Mouse (Mus musculus) embryonic facial prominence, embryonic 10.5 days (tissue): ENCODE results near the gene Fyttd1. TPM values are rescaled to one million over a fixed set of nuclear protein-coding genes. Genes with fewer than 3 reads are reported as not detected.
"Not testable (repeated sequence)": the region's sequence is repeated elsewhere in the genome, so short reads cannot be mapped to it uniquely, and the experiment has no call there.

Source experiments
- DNase-seq: peaks from one replicate; pipeline ENCODE4 v3.0.0-alpha.2; 2017; ENCODE audit warnings: low spot score
- H3K27ac ChIP-seq: fragments of 300-500 bp; sonication (generic); replicated peaks from 2 replicates; pipeline ENCODE4 v1.5.1; 2016; ENCODE audit warnings: mild to moderate bottlenecking
- H3K27me3 ChIP-seq: fragments of 300-500 bp; sonication (generic); replicated peaks from 2 replicates; pipeline ENCODE4 v1.6.1; 2016; ENCODE audit warnings: low read depth, mild to moderate bottlenecking; ENCODE audit not compliant: poor library complexity, severe bottlenecking
- H3K36me3 ChIP-seq: fragments of 300-500 bp; sonication (generic); replicated peaks from 2 replicates; pipeline ENCODE4 v1.6.1; 2016; ENCODE audit warnings: mild to moderate bottlenecking, moderate library complexity
- H3K4me1 ChIP-seq: fragments of 300-500 bp; sonication (generic); 2 replicates; pipeline ENCODE4 v1.6.1; 2016
- H3K4me3 ChIP-seq: fragments of 300-500 bp; sonication (generic); 2 replicates; pipeline ENCODE4 v1.5.1; 2016; ENCODE audit warnings: mild to moderate bottlenecking, moderate library complexity
- H3K9me3 ChIP-seq: fragments of 300-500 bp; sonication (generic); 2 replicates; pipeline ENCODE4 v1.6.1; 2016; ENCODE audit warnings: mild to moderate bottlenecking
- WGBS: fragments of 180-500 bp; shearing (Covaris S2); methylation state at CpG from one replicate; pipeline ENCODE4 v1.1.7; 2016; 5-methylcytosine and 5-hydroxymethylcytosine counted together
- polyA plus RNA-seq: library from polyadenylated mRNA; unstranded; fragments of >200 nt; fragmentation: Nextera tagmentation; extraction: Ambion mirVana; gene quantifications from 2 replicates; pipeline ENCODE4 v1.2.1, GENCODE M21; 2016

The Fyttd1 gene
- polyA plus RNA-seq, 1 experiment from 2014 or later, result 104 TPM

DNA sequence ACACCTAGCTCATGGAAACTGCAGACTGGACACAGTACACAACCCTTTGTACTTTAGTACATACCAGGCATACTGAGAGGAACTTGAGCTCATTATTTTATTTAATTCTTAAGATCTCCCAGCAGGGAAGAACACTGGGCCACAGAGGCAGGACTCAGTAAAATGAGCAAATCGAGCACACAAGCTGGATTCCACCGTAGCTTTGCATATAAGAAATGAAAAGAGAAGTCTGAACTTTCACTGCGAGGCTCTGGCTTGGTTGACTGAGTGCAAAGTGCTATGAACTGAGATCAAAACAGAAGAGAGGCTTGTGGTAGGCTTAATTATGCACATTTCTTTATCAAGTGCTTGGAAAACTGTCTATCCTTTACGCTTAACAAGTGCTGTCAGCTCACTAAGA lies 11.9 kb upstream of the Fyttd1 start:
- H3K27ac ChIP-seq, result no peak overlapping the region
- H3K27me3 ChIP-seq, result no peaks in the 10 kb centered on the region
- peaks cover 7% of the 10 kb centered on the region for H3K36me3 ChIP-seq
- H3K4me1 ChIP-seq, result peaks cover 17% of the 10 kb centered on the region
- no peaks in the 10 kb centered on the region for H3K9me3 ChIP-seq
- no peak for DNase-seq
- 93% methylated on average over 4 of the region's 4 CpGs for WGBS
- no peak overlapping the region for H3K4me3 ChIP-seq

GRCm38 (mm10) chr16:32866713-32867112 lies 10.6 kb upstream of the Fyttd1 start:
- peaks cover 17% of the 10 kb centered on the region for H3K4me1 ChIP-seq
- H3K27me3 ChIP-seq, result no peaks in the 10 kb centered on the region
- H3K4me3 ChIP-seq, result peak overlapping the region; percentile 84; the same call in 1 of the 2 replicates
- H3K36me3 ChIP-seq, result no peaks in the 10 kb centered on the region
- 89% methylated on average over 5 of the region's 5 CpGs for WGBS
- no peak for DNase-seq
- H3K27ac ChIP-seq, result no peak overlapping the region
- no peaks in the 10 kb centered on the region for H3K9me3 ChIP-seq

DNA sequence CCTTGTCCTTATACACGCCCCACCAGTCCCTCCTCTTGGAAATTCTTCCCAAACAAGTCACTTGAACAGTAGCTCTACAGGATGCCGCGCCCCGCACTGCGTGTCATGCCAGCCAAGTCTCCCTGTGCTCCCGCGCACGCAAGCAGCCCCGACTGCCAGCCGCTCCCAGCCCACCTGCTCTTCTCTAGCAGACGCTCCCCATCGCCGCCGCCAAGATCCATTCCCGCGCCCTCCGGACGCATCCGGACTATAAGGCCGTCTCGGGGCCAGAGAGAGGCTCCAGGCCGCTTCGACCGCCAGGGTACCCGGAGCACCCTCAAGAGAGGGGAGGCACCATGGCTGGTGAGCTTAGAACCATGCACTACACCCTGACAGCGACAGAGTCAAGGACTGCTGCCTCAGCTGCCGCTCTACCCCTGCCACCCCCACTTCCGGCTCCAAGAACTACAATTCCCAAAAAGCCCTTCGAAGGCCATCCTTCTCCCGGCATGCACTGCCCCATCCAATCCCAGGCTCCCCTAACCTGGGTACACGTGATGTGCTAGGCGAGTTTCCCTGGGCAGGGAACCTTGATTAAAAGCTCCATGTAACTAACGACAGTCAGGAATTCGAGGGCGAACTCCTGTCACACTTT lies 9.3 kb upstream of the Fyttd1 start:
- Histone ChIP-seq H3K27me3 (no peaks in the 10 kb centered on the region), H3K27ac (peak overlapping the region; percentile 83), H3K36me3 (no peaks in the 10 kb centered on the region), H3K9me3 (no peaks in the 10 kb centered on the region), H3K4me3 (peak overlapping the region; percentile 84), H3K4me1 (peaks cover 17% of the 10 kb centered on the region)
- under 1% methylated on average over 35 of the region's 35 CpGs for WGBS
- DNase-seq, result peak; percentile 90

GRCm38 (mm10) chr16:32870231-32870630 lies 7.1 kb upstream of the Fyttd1 start:
- no peak overlapping the region for H3K4me3 ChIP-seq
- 65% methylated on average over 5 of the region's 5 CpGs for WGBS
- DNase-seq, result no peak
- H3K4me1 ChIP-seq, result peaks cover 17% of the 10 kb centered on the region
- H3K27me3 ChIP-seq, result no peaks in the 10 kb centered on the region
- H3K27ac ChIP-seq, result no peak overlapping the region
- H3K36me3 ChIP-seq, result no peaks in the 10 kb centered on the region
- H3K9me3 ChIP-seq, result no peaks in the 10 kb centered on the region

DNA sequence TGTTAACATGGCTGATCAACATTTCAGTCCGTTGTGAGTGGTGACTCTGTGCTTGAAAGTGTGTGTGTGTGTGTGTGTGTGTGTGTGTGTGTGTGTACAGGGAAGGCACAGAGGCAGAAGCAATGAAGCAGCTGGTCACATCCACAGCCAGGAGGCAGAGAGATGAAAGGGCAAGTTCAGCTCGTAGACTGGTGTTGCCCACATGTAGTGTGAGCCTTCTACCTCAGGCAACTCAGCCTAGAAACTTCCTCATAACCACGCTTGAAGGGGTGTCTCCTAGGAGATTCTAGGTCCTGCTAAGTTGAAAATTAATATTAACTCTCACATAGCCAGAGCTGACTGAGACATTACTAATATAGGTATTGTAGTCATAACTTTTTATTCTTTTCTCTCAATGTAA lies 3.9 kb upstream of the Fyttd1 start:
- 68% methylated on average over 3 of the region's 3 CpGs for WGBS
- H3K27me3 ChIP-seq, result no peaks in the 10 kb centered on the region
- no peak overlapping the region for H3K4me3 ChIP-seq
- no peak overlapping the region for H3K27ac ChIP-seq
- no peaks in the 10 kb centered on the region for H3K36me3 ChIP-seq
- H3K9me3 ChIP-seq, result no peaks in the 10 kb centered on the region
- DNase-seq, result no peak
- peaks cover 5% of the 10 kb centered on the region for H3K4me1 ChIP-seq

DNA sequence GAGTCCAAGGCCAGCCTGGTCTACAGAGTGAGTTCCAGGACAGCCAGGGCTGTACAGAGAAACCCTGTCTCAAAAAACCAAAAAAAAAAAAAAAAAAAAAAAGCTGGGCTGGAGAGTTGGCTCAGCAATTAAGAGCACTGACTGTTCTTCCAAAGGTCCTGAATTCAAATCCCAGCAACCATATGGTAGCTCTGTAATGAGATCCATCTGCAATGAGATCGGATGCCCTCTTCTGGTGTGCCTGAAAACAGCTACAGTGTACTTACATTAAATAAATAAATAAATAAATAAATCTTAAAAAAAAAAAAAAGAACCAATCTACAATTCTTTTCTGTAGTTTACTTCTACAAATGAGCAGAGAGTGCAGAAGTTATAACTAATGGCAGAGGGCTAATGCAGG lies 2.0 kb upstream of the Fyttd1 start:
- not testable (repeated sequence) for H3K36me3 ChIP-seq, DNase-seq, H3K27ac ChIP-seq, H3K4me3 ChIP-seq, H3K27me3 ChIP-seq, H3K9me3 ChIP-seq
- peaks cover 12% of the 10 kb centered on the region for H3K4me1 ChIP-seq
- WGBS, result 57% methylated on average over 1 of the region's 1 CpGs

- WGBS, result 90% methylated on average over 3 of the region's 3 CpGs
Measured at GRCm38 (mm10) chr16:32875847-32876246, 1.5 kb upstream of the Fyttd1 start.

DNA sequence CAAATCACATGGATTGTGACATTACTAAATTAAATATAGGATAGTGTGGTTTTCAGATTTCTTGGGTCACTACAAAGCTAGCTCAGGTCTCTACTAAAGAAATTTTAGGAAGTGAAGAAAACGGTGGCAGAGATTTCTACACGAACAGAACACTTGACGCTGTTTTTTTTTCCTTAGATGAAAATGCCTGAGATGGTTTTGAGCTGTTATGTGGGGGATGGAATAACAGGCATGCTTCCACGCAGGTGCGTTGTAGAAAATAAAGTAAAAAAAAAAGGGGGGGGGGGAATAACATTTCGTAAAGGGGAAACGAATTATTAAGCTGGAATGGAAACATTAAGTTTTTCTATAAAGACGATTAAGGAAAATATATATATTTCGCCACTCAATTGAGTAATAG lies 469 bp upstream of the Fyttd1 start:
- Histone ChIP-seq H3K4me3 (peak overlapping the region; percentile 94), H3K36me3 (peaks cover 4% of the 10 kb centered on the region), H3K4me1 (peaks cover 14% of the 10 kb centered on the region), H3K9me3 (no peaks in the 10 kb centered on the region), H3K27ac (no peak overlapping the region), H3K27me3 (no peaks in the 10 kb centered on the region)
- DNase-seq, result no peak
- WGBS, result 35% methylated on average over 9 of the region's 9 CpGs

More at GRCm38 (mm10) chr16:32875847-32876246, 1.5 kb upstream of the Fyttd1 start:
- Histone ChIP-seq H3K27me3 (no peaks in the 10 kb centered on the region), H3K9me3 (no peaks in the 10 kb centered on the region), H3K4me1 (peaks cover 12% of the 10 kb centered on the region), H3K4me3 (no peak overlapping the region), H3K36me3 (peaks cover 4% of the 10 kb centered on the region), H3K27ac (no peak overlapping the region)
- no peak for DNase-seq

DNA sequence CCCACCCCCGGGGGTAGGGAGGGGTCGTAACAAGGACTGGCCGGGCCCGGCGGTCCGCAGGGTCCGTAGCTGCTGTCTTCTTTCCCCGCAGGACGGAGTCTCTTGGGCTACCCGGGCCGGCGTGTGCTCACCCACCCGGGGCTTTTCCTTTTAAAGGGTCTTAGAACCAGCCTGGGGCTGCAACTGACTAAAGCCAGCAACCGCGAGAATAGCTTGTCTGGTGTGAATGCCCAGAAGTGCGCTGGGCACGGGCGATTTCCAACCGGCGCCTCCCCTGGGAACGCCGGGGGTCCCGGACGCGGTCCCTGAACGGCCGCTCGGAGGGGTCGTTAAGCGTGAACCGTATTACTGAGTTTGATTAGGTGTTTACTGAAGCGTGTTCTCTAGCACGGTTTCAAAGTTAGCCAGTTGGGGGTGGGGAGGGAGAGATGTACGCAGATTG lies 878 bp downstream of the Fyttd1 start:
- peak overlapping the region; percentile 93 for H3K27ac ChIP-seq
- peaks cover 14% of the 10 kb centered on the region for H3K4me1 ChIP-seq
- peaks cover 4% of the 10 kb centered on the region for H3K36me3 ChIP-seq
- peak overlapping the region; percentile 94 for H3K4me3 ChIP-seq
- no peaks in the 10 kb centered on the region for H3K27me3 ChIP-seq
- no peak for DNase-seq
- WGBS, result 0% methylated on average over 34 of the region's 34 CpGs
- H3K9me3 ChIP-seq, result no peaks in the 10 kb centered on the region

- H3K9me3 ChIP-seq, result no peaks in the 10 kb centered on the region
- H3K27ac ChIP-seq, result no peak overlapping the region; the same call in 1 of the 2 replicates
- H3K4me3 ChIP-seq, result peak overlapping the region; percentile 94
- WGBS, result 90% methylated on average over 14 of the region's 14 CpGs
- DNase-seq, result peak; percentile 12
- peaks cover 8% of the 10 kb centered on the region for H3K36me3 ChIP-seq
- no peaks in the 10 kb centered on the region for H3K27me3 ChIP-seq
- peaks cover 14% of the 10 kb centered on the region for H3K4me1 ChIP-seq
Measured at GRCm38 (mm10) chr16:32878972-32879926, 1.9 kb downstream of the Fyttd1 start.

DNA sequence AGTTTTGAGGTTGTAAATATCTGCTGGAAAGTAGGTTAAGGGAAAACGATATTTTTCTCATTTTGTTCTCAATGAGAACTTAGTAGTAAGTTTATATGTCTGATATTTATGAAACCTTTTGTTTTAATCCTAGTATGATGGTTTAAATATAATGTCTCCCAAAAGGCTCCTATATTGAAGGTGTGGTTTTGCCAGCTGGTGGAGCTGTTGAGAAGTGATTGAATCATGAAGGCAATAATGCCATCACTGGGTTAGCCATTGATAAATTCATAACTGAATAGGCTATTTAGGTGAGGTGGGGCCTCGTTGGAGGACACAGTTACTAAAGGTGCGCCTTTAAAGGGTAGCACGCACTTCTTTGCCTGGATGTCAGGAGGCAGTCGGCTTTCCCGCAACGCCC lies 4.2 kb downstream of the Fyttd1 start:
- peaks cover 14% of the 10 kb centered on the region for H3K4me1 ChIP-seq
- no peak for DNase-seq
- no peaks in the 10 kb centered on the region for H3K27me3 ChIP-seq
- peaks cover 27% of the 10 kb centered on the region for H3K36me3 ChIP-seq
- WGBS, result 81% methylated on average over 7 of the region's 7 CpGs
- no peak overlapping the region for H3K27ac ChIP-seq
- no peak overlapping the region for H3K4me3 ChIP-seq
- H3K9me3 ChIP-seq, result no peaks in the 10 kb centered on the region

GRCm38 (mm10) chr16:32887996-32888395 lies 10.7 kb downstream of the Fyttd1 start:
- Histone ChIP-seq H3K4me1 (no peaks in the 10 kb centered on the region), H3K9me3 (no peaks in the 10 kb centered on the region), H3K27me3 (no peaks in the 10 kb centered on the region), H3K4me3 (no peak overlapping the region), H3K36me3 (peaks cover 80% of the 10 kb centered on the region), H3K27ac (no peak overlapping the region)
- 88% methylated on average over 7 of the region's 7 CpGs for WGBS
- DNase-seq, result no peak

GRCm38 (mm10) chr16:32889881-32890280 lies 12.6 kb downstream of the Fyttd1 start:
- H3K36me3 ChIP-seq, result peaks cover 87% of the 10 kb centered on the region
- H3K27me3 ChIP-seq, result no peaks in the 10 kb centered on the region
- H3K27ac ChIP-seq, result no peak overlapping the region
- 69% methylated on average over 2 of the region's 2 CpGs for WGBS
- H3K4me3 ChIP-seq, result no peak overlapping the region
- H3K4me1 ChIP-seq, result no peaks in the 10 kb centered on the region
- DNase-seq, result no peak
- no peaks in the 10 kb centered on the region for H3K9me3 ChIP-seq
